Comparison of ENCODE assay signal across 12 mouse cellular contexts in the genomic region with DNA sequence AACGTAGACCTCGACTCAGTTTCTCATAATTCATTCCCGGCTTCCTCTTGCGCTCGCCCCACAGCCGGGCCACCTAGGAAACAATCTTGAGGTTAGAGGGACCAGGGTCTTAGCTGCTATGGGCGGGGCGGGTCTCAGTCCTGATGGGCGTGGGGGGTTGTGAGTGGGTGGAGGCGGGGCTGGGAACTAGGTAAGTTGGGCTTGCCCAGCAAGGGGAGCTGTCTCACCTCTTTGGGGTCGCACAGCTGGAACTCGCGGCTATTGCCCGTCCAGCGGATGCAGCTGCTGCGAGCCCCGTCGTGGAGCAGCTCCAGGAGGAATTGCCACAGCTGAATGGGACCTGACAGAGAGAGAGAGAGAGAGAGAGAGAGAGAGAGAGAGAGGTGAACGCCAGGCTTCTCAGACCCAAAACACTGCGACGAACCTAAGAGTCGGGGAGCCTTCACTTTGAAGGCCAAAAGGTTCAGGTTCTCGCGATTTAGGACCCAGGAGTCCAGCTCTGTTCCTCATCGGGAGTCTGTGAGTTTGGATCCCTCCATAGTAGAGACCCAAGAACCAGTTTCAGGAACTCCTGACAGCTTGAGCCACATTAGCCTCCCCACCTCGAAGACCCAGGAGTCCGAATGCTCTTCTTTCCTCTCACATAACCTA. TPM values are rescaled to one million over a fixed set of nuclear protein-coding genes. Genes with fewer than 3 reads are reported as not detected.
A peak's percentile ranks its signal among the peaks of the same experiment; 100 is the strongest.
DNase-seq lines count a peak whose midpoint lies in the region; ATAC-seq and TF ChIP-seq lines count a peak whose summit lies in the region.
"Had no signal": no experiment of that assay in that cellular context is flagged by ENCODE, and none has a peak within 500 bp of the region (broad histone marks: within the 10 kb centered on the region; RNA-seq: fewer than 3 reads in every experiment).

No protein-coding gene starts in this region.

- WGBS in forebrain, embryonic 12.5 days = 8% methylated on average over 27 of the region's 27 CpGs
- 5% methylated on average over 27 of the region's 27 CpGs for WGBS in forebrain, embryonic 16.5 days
- WGBS in kidney, postnatal 0 days = 1% methylated on average over 26 of the region's 27 CpGs
- WGBS in kidney, adult 2 months = 6% methylated on average over 26 of the region's 27 CpGs
- 5% methylated on average over 27 of the region's 27 CpGs for WGBS in intestine, postnatal 0 days

- TF ChIP-seq CTCF in kidney, postnatal 0 days (IDR thresholded peaks at IDR 0.05; ENCODE audit: low read depth) = no peak
- no peak for TF ChIP-seq CTCF in kidney, adult 2 months (conservative IDR thresholded peaks at IDR 0.05; ENCODE audit: insufficient read depth, insufficient read length, low read depth, low read length)
- no peak for TF ChIP-seq CTCF in ES-Bruce4 (IDR thresholded peaks at IDR 0.05; ENCODE audit: low read depth, low read length)
- TF ChIP-seq CTCF in intestine, postnatal 0 days (IDR thresholded peaks at IDR 0.05; ENCODE audit: low read depth) = no peak

- no peak overlapping the region for H3K9ac ChIP-seq in forebrain, embryonic 12.5 days
- H3K9ac ChIP-seq in forebrain, embryonic 16.5 days (replicated peaks; ENCODE audit: low read depth, low read length) = no peak overlapping the region
- no peak overlapping the region for H3K9ac ChIP-seq in kidney, postnatal 0 days (ENCODE audit: low read depth, low read length)
- peak overlapping the region; percentile 11; the same call in 1 of the 2 replicates for H3K9ac ChIP-seq in ES-Bruce4 (ENCODE audit: low read depth, poor library complexity, severe bottlenecking)
- H3K9ac ChIP-seq in intestine, postnatal 0 days (ENCODE audit: low read depth, low read length) = no peak overlapping the region

- no peak overlapping the region for H3K27ac ChIP-seq in forebrain, embryonic 12.5 days
- H3K27ac ChIP-seq in forebrain, embryonic 16.5 days (ENCODE audit: low read length) = no peak overlapping the region
- no peak overlapping the region for H3K27ac ChIP-seq in kidney, postnatal 0 days
- H3K27ac ChIP-seq in kidney, adult 2 months (ENCODE audit: insufficient read depth, low read depth, low read length) = no peak overlapping the region
- no peak overlapping the region for H3K27ac ChIP-seq in ES-Bruce4 (ENCODE audit: insufficient read depth, low read length)
- H3K27ac ChIP-seq in intestine, postnatal 0 days (ENCODE audit: low read depth, low read length) = no peak overlapping the region
- H3K27ac ChIP-seq: layer of hippocampus, adult 2 months had no signal

- no peaks in the 10 kb centered on the region for H3K36me3 ChIP-seq in forebrain, embryonic 12.5 days (replicated peaks)
- H3K36me3 ChIP-seq in forebrain, embryonic 16.5 days (ENCODE audit: control insufficient read depth, insufficient read depth) = no peaks in the 10 kb centered on the region
- H3K36me3 ChIP-seq in kidney, postnatal 0 days (ENCODE audit: insufficient read depth, low read length) = no peaks in the 10 kb centered on the region
- H3K36me3 ChIP-seq in kidney, adult 2 months (ENCODE audit: control insufficient read depth, insufficient read depth, low read length) = no peaks in the 10 kb centered on the region
- H3K36me3 ChIP-seq in ES-Bruce4 (ENCODE audit: control insufficient read depth, insufficient read depth, low read length, poor library complexity, severe bottlenecking) = no peaks in the 10 kb centered on the region
- H3K36me3 ChIP-seq in intestine, postnatal 0 days (ENCODE audit: control insufficient read depth, insufficient read depth) = no peaks in the 10 kb centered on the region

- no peak for DNase-seq in kidney, postnatal 0 days (ENCODE audit: low spot score)
- DNase-seq in kidney, adult 2 months = no peak
- DNase-seq in right cerebral cortex, postnatal 36 days (ENCODE audit: low spot score in 2 of 2) = no peak
- DNase-seq: adrenal gland, adult 8-10 months had no signal

- no peak for TF ChIP-seq EP300 in ES-Bruce4 (IDR thresholded peaks at IDR 0.05; ENCODE audit: insufficient read depth, low read depth, low read length)

- no peaks in the 10 kb centered on the region for H3K9me3 ChIP-seq in forebrain, embryonic 12.5 days
- H3K9me3 ChIP-seq in forebrain, embryonic 16.5 days (ENCODE audit: control insufficient read depth, low read length) = no peaks in the 10 kb centered on the region
- no peaks in the 10 kb centered on the region for H3K9me3 ChIP-seq in kidney, postnatal 0 days (replicated peaks; ENCODE audit: low read length)
- H3K9me3 ChIP-seq in ES-Bruce4 (replicated peaks; ENCODE audit: control insufficient read depth, insufficient read depth, low read length, poor library complexity, severe bottlenecking) = no peaks in the 10 kb centered on the region
- H3K9me3 ChIP-seq in intestine, postnatal 0 days (ENCODE audit: control insufficient read depth) = no peaks in the 10 kb centered on the region

- ATAC-seq in forebrain, embryonic 12.5 days (ENCODE audit: low FRiP score) = no peak
- ATAC-seq in forebrain, embryonic 16.5 days = no peak
- ATAC-seq in kidney, postnatal 0 days (replicated peaks; ENCODE audit: low FRiP score, low read depth) = no peak
- no peak for ATAC-seq in intestine, postnatal 0 days
- no peak for ATAC-seq in erythroblast, adult 5-6 weeks (replicated peaks; ENCODE audit: low FRiP score, poor library complexity, severe bottlenecking)

- no peak for TF ChIP-seq POLR2A in kidney, adult 2 months (IDR thresholded peaks at IDR 0.05; ENCODE audit: low read depth, low read length)
- no peak for TF ChIP-seq POLR2A in ES-Bruce4 (IDR thresholded peaks at IDR 0.05; ENCODE audit: insufficient read depth, low read length)

- H3K4me2 ChIP-seq in forebrain, embryonic 12.5 days = peak overlapping the region; percentile 36; the same call in 1 of the 2 replicates
- H3K4me2 ChIP-seq in forebrain, embryonic 16.5 days (ENCODE audit: low read length) = no peak overlapping the region
- H3K4me2 ChIP-seq in kidney, postnatal 0 days (ENCODE audit: low read length) = no peak overlapping the region
- no peak overlapping the region for H3K4me2 ChIP-seq in intestine, postnatal 0 days (replicated peaks; ENCODE audit: low read depth)

- peaks cover 89% of the 10 kb centered on the region for H3K27me3 ChIP-seq in forebrain, embryonic 12.5 days
- peaks cover 54% of the 10 kb centered on the region for H3K27me3 ChIP-seq in forebrain, embryonic 16.5 days (replicated peaks; ENCODE audit: control insufficient read depth, insufficient read depth, low read length)
- peaks cover 39% of the 10 kb centered on the region for H3K27me3 ChIP-seq in kidney, postnatal 0 days (ENCODE audit: insufficient read depth, low read length)
- 0 out of 2 replicates have a peak, but pooled peaks cover 1% of the 10 kb centered on the region for H3K27me3 ChIP-seq in kidney, adult 2 months (replicated peaks; ENCODE audit: control insufficient read depth, insufficient read depth, low read length)
- H3K27me3 ChIP-seq in ES-Bruce4 (ENCODE audit: control insufficient read depth, insufficient read depth, low read length, poor library complexity, severe bottlenecking) = no peaks in the 10 kb centered on the region
- peaks cover 54% of the 10 kb centered on the region for H3K27me3 ChIP-seq in intestine, postnatal 0 days (replicated peaks; ENCODE audit: control insufficient read depth, insufficient read depth, low read length)

- no peak overlapping the region for H3K4me3 ChIP-seq in forebrain, embryonic 12.5 days (replicated peaks)
- H3K4me3 ChIP-seq in forebrain, embryonic 16.5 days (replicated peaks; ENCODE audit: low read length) = no peak overlapping the region
- 0 out of 2 replicates have a peak overlapping the region, but pooled peaks have one; percentile 2 for H3K4me3 ChIP-seq in kidney, postnatal 0 days (replicated peaks; ENCODE audit: low read depth, low read length)
- H3K4me3 ChIP-seq in kidney, adult 2 months (ENCODE audit: insufficient read depth, low read depth, low read length) = no peak overlapping the region
- peak overlapping the region; percentile 21 for H3K4me3 ChIP-seq in ES-Bruce4 (ENCODE audit: low read depth, low read length)
- 0 out of 2 replicates have a peak overlapping the region, but pooled peaks have one; percentile 1 for H3K4me3 ChIP-seq in intestine, postnatal 0 days (ENCODE audit: low read depth, low read length)
- H3K4me3 ChIP-seq: layer of hippocampus, adult 2 months had no signal

- peaks cover 10% of the 10 kb centered on the region; the same call in 1 of the 2 replicates for H3K4me1 ChIP-seq in forebrain, embryonic 12.5 days
- no peaks in the 10 kb centered on the region for H3K4me1 ChIP-seq in forebrain, embryonic 16.5 days (replicated peaks; ENCODE audit: control insufficient read depth, insufficient read depth, low read length)
- H3K4me1 ChIP-seq in kidney, postnatal 0 days (replicated peaks; ENCODE audit: insufficient read depth, low read length) = peaks cover 4% of the 10 kb centered on the region; the same call in 1 of the 2 replicates
- H3K4me1 ChIP-seq in kidney, adult 2 months (ENCODE audit: control insufficient read depth, insufficient read depth, low read length) = no peaks in the 10 kb centered on the region
- peaks cover 1% of the 10 kb centered on the region for H3K4me1 ChIP-seq in ES-Bruce4 (ENCODE audit: control insufficient read depth, insufficient read depth, low read length)
- H3K4me1 ChIP-seq in intestine, postnatal 0 days (replicated peaks; ENCODE audit: control insufficient read depth, insufficient read depth, low read length) = no peaks in the 10 kb centered on the region

RNA-seq across cellular contexts. Expression of a gene that starts 1.8 kb away (rescaled TPM):
- polyA plus RNA-seq in forebrain, embryonic 12.5 days (2016; fragmentation: Nextera tagmentation; extraction: Ambion mirVana) = not detected in 2 replicates
- polyA plus RNA-seq in forebrain, embryonic 16.5 days (2015; fragmentation: Nextera tagmentation; extraction: Ambion mirVana) = not detected in 2 replicates
- polyA plus RNA-seq in kidney, postnatal 0 days (2015; fragmentation: Nextera tagmentation; extraction: Ambion mirVana) = not detected in 2 replicates
- not detected in 2 replicates for polyA plus RNA-seq in kidney, adult 2 months (2012; rRNA removed)
- polyA plus RNA-seq in ES-Bruce4 (2011; ENCODE audit: insufficient read depth, insufficient read length, low read depth, missing spikeins) = 2.8 and 3.3 TPM in 2 replicates
- not detected in 2 replicates for polyA plus RNA-seq in intestine, postnatal 0 days (2015; fragmentation: Nextera tagmentation; extraction: Ambion mirVana)
- not detected in 2 replicates for total RNA-seq in erythroblast, adult 5-6 weeks (2015; ENCODE audit: low replicate concordance)
- total RNA-seq in erythroblast, adult 5-6 weeks (2017; ENCODE audit: low replicate concordance) = not detected in 2 replicates
- total RNA-seq: adrenal gland, adult 8-10 months; heart, postnatal 36 days; layer of hippocampus, adult 2 months had no signal
- polyA plus RNA-seq: liver, embryonic 16.5 days had no signal

RNA-seq across cellular contexts. Expression of a gene that starts 7.9 kb away (rescaled TPM):
- 814 and 871 TPM in 2 replicates for polyA plus RNA-seq in forebrain, embryonic 12.5 days (2016; fragmentation: Nextera tagmentation; extraction: Ambion mirVana)
- 860 and 869 TPM in 2 replicates for polyA plus RNA-seq in forebrain, embryonic 16.5 days (2015; fragmentation: Nextera tagmentation; extraction: Ambion mirVana)
- polyA plus RNA-seq in kidney, postnatal 0 days (2015; fragmentation: Nextera tagmentation; extraction: Ambion mirVana) = 1,603 and 1,723 TPM in 2 replicates
- 1,228 and 1,575 TPM in 2 replicates for polyA plus RNA-seq in kidney, adult 2 months (2012; rRNA removed)
- polyA plus RNA-seq in ES-Bruce4 (2011; ENCODE audit: insufficient read depth, insufficient read length, low read depth, missing spikeins) = 540 and 569 TPM in 2 replicates
- polyA plus RNA-seq in intestine, postnatal 0 days (2015; fragmentation: Nextera tagmentation; extraction: Ambion mirVana) = 1,664 and 1,738 TPM in 2 replicates
- total RNA-seq in erythroblast, adult 5-6 weeks (2015; ENCODE audit: low replicate concordance) = 74.4 and 173 TPM in 2 replicates
- 135 and 145 TPM in 2 replicates for total RNA-seq in erythroblast, adult 5-6 weeks (2017; ENCODE audit: low replicate concordance)

RNA-seq across cellular contexts. Expression of a gene that starts 16.2 kb away (rescaled TPM):
- 144 and 150 TPM in 2 replicates for polyA plus RNA-seq in forebrain, embryonic 12.5 days (2016; fragmentation: Nextera tagmentation; extraction: Ambion mirVana)
- polyA plus RNA-seq in forebrain, embryonic 16.5 days (2015; fragmentation: Nextera tagmentation; extraction: Ambion mirVana) = 153 and 155 TPM in 2 replicates
- polyA plus RNA-seq in kidney, postnatal 0 days (2015; fragmentation: Nextera tagmentation; extraction: Ambion mirVana) = 110 and 112 TPM in 2 replicates
- 46.0 and 51.4 TPM in 2 replicates for polyA plus RNA-seq in kidney, adult 2 months (2012; rRNA removed)
- 42.3 and 47.0 TPM in 2 replicates for polyA plus RNA-seq in ES-Bruce4 (2011; ENCODE audit: insufficient read depth, insufficient read length, low read depth, missing spikeins)
- polyA plus RNA-seq in intestine, postnatal 0 days (2015; fragmentation: Nextera tagmentation; extraction: Ambion mirVana) = 87.8 and 88.9 TPM in 2 replicates
- 12.3 and 22.5 TPM in 2 replicates for total RNA-seq in erythroblast, adult 5-6 weeks (2015; ENCODE audit: low replicate concordance)
- total RNA-seq in erythroblast, adult 5-6 weeks (2017; ENCODE audit: low replicate concordance) = 14.0 and 15.1 TPM in 2 replicates

RNA-seq across cellular contexts. Expression of a gene that starts 21.2 kb away (rescaled TPM):
- polyA plus RNA-seq in forebrain, embryonic 12.5 days (2016; fragmentation: Nextera tagmentation; extraction: Ambion mirVana) = 0.23 and 0.61 TPM in 2 replicates
- polyA plus RNA-seq in forebrain, embryonic 16.5 days (2015; fragmentation: Nextera tagmentation; extraction: Ambion mirVana) = 0.34 and 0.40 TPM in 2 replicates
- polyA plus RNA-seq in kidney, postnatal 0 days (2015; fragmentation: Nextera tagmentation; extraction: Ambion mirVana) = 35.5 and 48.6 TPM in 2 replicates
- polyA plus RNA-seq in kidney, adult 2 months (2012; rRNA removed) = 23.6 and 34.5 TPM in 2 replicates
- polyA plus RNA-seq in ES-Bruce4 (2011; ENCODE audit: insufficient read depth, insufficient read length, low read depth, missing spikeins) = 2.5 and 2.8 TPM in 2 replicates
- polyA plus RNA-seq in intestine, postnatal 0 days (2015; fragmentation: Nextera tagmentation; extraction: Ambion mirVana) = 1.0 and 1.6 TPM in 2 replicates
- total RNA-seq in erythroblast, adult 5-6 weeks (2015; ENCODE audit: low replicate concordance) = not detected in 2 replicates
- total RNA-seq in erythroblast, adult 5-6 weeks (2017; ENCODE audit: low replicate concordance) = not detected in 2 replicates

RNA-seq across cellular contexts. Expression of a gene that starts 30.9 kb away (rescaled TPM):
- polyA plus RNA-seq in forebrain, embryonic 12.5 days (2016; fragmentation: Nextera tagmentation; extraction: Ambion mirVana) = 63.7 and 64.5 TPM in 2 replicates
- polyA plus RNA-seq in forebrain, embryonic 16.5 days (2015; fragmentation: Nextera tagmentation; extraction: Ambion mirVana) = 34.0 and 34.5 TPM in 2 replicates
- 25.2 and 28.8 TPM in 2 replicates for polyA plus RNA-seq in kidney, postnatal 0 days (2015; fragmentation: Nextera tagmentation; extraction: Ambion mirVana)
- 8.9 and 9.1 TPM in 2 replicates for polyA plus RNA-seq in kidney, adult 2 months (2012; rRNA removed)
- 16.9 and 17.8 TPM in 2 replicates for polyA plus RNA-seq in ES-Bruce4 (2011; ENCODE audit: insufficient read depth, insufficient read length, low read depth, missing spikeins)
- 38.3 and 38.7 TPM in 2 replicates for polyA plus RNA-seq in intestine, postnatal 0 days (2015; fragmentation: Nextera tagmentation; extraction: Ambion mirVana)
- 1.5 and 9.2 TPM in 2 replicates for total RNA-seq in erythroblast, adult 5-6 weeks (2015; ENCODE audit: low replicate concordance)
- total RNA-seq in erythroblast, adult 5-6 weeks (2017; ENCODE audit: low replicate concordance) = 10.5 and 13.7 TPM in 2 replicates

Comparison
In these comparisons a context has a peak if more than half of its experiments do, and no peak if none do; other contexts are left out.
1. H3K4me3 ChIP-seq: peak in kidney, postnatal 0 days (single experiment), ES-Bruce4 (single experiment) and intestine, postnatal 0 days (single experiment); none in forebrain, embryonic 12.5 days (single experiment), forebrain, embryonic 16.5 days (single experiment) and kidney, adult 2 months (single experiment).